Mouse (Mus musculus) ES-Bruce4 (cell line): Measurements from ENCODE around the gene Polr3a.

Experiments
- CTCF ChIP-seq: IDR thresholded peaks from one replicate; pipeline ENCODE4 v1.8.1; 2011; ENCODE audit warnings: low read depth, low read length
- POLR2A ChIP-seq: IDR thresholded peaks from one replicate; pipeline ENCODE4 v1.8.1; 2011; ENCODE audit warnings: low read length; ENCODE audit not compliant: insufficient read depth

DNA sequence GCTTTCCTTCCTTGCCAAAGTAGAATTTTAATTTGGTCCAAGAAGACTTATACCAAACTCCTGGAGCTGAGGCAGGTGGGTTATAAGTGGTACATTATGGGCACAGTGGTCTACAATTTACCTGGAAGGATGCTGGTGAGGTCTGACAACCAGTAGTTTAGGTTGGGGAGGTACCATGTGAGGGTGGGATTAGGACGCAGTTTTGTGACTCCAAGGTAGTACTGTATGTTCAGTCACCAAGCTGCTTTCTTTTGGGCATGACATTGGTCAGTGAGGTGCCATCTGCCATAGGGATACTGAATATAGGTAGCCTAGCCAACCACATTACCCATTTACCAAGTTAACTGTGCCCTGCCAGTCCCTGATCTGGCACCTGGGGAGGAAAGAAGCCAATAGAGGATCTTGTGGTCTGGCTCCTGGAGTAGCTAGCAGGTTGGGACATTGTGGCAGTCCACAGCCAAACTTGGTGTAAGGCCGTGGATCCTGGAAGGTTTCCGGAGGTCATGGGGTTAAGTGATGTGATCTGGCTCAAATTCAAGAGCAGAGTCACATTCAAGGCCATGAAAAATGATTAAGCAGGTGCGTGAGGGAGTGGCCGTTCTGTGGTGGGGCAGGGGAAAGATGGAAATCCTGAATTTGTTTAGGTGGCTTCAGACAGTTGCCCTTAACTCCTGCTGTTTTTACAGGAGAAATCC lies 11.8 kb upstream of the Polr3a start:
- TF ChIP-seq POLR2A (no peak), CTCF (no peak)
